Mouse (Mus musculus) small intestine, adult 2 months (tissue): Measurements from ENCODE around the gene Fbxw7. TPM values are rescaled to one million over a fixed set of nuclear protein-coding genes. Genes with fewer than 3 reads are reported as not detected.

ENCODE experiments used
- H3K27ac ChIP-seq: fragments of 200-500 bp; 2 replicates; pipeline ENCODE4 v1.5.1; 2012; ENCODE audit warnings: low read depth, low read length, control low read depth, inconsistent platforms; ENCODE audit not compliant: insufficient read depth
- H3K27me3 ChIP-seq: fragments of 200-500 bp; 2 replicates; pipeline ENCODE4 v1.6.1; 2012; ENCODE audit warnings: mild to moderate bottlenecking, moderate library complexity, low read length, inconsistent platforms; ENCODE audit not compliant: control insufficient read depth, insufficient read depth
- H3K36me3 ChIP-seq: fragments of 200-500 bp; 2 replicates; pipeline ENCODE4 v1.6.1; 2012; ENCODE audit warnings: mild to moderate bottlenecking, low read length, control low read depth, inconsistent platforms; ENCODE audit not compliant: control insufficient read depth, insufficient read depth
- H3K4me1 ChIP-seq: fragments of 200-500 bp; 2 replicates; pipeline ENCODE4 v1.6.1; 2012; ENCODE audit warnings: low read length, inconsistent platforms, mixed read lengths; ENCODE audit not compliant: control insufficient read depth, insufficient read depth, insufficient read length
- H3K4me3 ChIP-seq: fragments of 200-500 bp; 2 replicates; pipeline ENCODE4 v1.5.1; 2012; ENCODE audit warnings: low read depth, mild to moderate bottlenecking, control low read depth, inconsistent platforms, low read length, moderate library complexity
- CTCF ChIP-seq: fragments of 200-500 bp; IDR thresholded peaks from 2 replicates; pipeline ENCODE4 v1.5.1; 2012; ENCODE audit warnings: low read depth, mild to moderate bottlenecking, control low read depth, inconsistent platforms, low read length, moderate library complexity, mixed read lengths; ENCODE audit not compliant: insufficient replicate concordance, insufficient read length; ENCODE audit errors: extremely low read depth
- POLR2A ChIP-seq: fragments of 200-500 bp; IDR thresholded peaks from 2 replicates; pipeline ENCODE4 v1.6.1; 2012; ENCODE audit warnings: low read depth, mild to moderate bottlenecking, control low read depth, inconsistent platforms, low read length, moderate library complexity
- WGBS: fragments of 180-500 bp; shearing (Covaris S2); methylation state at CpG from one replicate; pipeline ENCODE4 v1.1.7; 2018; 5-methylcytosine and 5-hydroxymethylcytosine counted together
- polyA plus RNA-seq: library from polyadenylated mRNA; depleted of rRNA; stranded (reverse); fragments of >200 nt; gene quantifications from 2 replicates; pipeline ENCODE4 v1.2.3, GENCODE M21; 2012

The Fbxw7 gene
- polyA plus RNA-seq, 1 experiment = 1.3 TPM

GRCm38 (mm10) chr3:84985121-84985625 is 170.1 kb downstream of the Fbxw7 start:
- H3K27ac ChIP-seq = no peak overlapping the region
- no peaks in the 10 kb centered on the region for H3K36me3 ChIP-seq
- TF ChIP-seq CTCF (no peak), POLR2A (no peak)
- H3K4me1 ChIP-seq = peaks cover 3% of the 10 kb centered on the region; the same call in 1 of the 2 replicates
- no peak overlapping the region for H3K4me3 ChIP-seq
- 69% methylated on average over 8 of the region's 8 CpGs for WGBS
- H3K27me3 ChIP-seq = no peaks in the 10 kb centered on the region

- no peak overlapping the region for H3K27ac ChIP-seq
- WGBS = 90% methylated on average over 4 of the region's 4 CpGs
- no peaks in the 10 kb centered on the region for H3K36me3 ChIP-seq
- no peak overlapping the region for H3K4me3 ChIP-seq
- no peak for TF ChIP-seq POLR2A
- TF ChIP-seq CTCF = no peak
- peaks cover 3% of the 10 kb centered on the region; the same call in 1 of the 2 replicates for H3K4me1 ChIP-seq
- no peaks in the 10 kb centered on the region for H3K27me3 ChIP-seq
These were observed 173.8 kb downstream of the Fbxw7 start for GRCm38 (mm10) chr3:84988880-84989279.

- TF ChIP-seq POLR2A (no peak), CTCF (no peak)
- WGBS = 38% methylated on average over 2 of the region's 2 CpGs
- no peaks in the 10 kb centered on the region for H3K36me3 ChIP-seq
- peaks cover 6% of the 10 kb centered on the region; the same call in 1 of the 2 replicates for H3K4me1 ChIP-seq
- H3K27me3 ChIP-seq = no peaks in the 10 kb centered on the region
- H3K27ac ChIP-seq = no peak overlapping the region
- no peak overlapping the region for H3K4me3 ChIP-seq
These were observed 190.2 kb downstream of the Fbxw7 start for GRCm38 (mm10) chr3:85005257-85005656.

- 89% methylated on average over 6 of the region's 6 CpGs for WGBS
- Histone ChIP-seq H3K4me3 (no peak overlapping the region), H3K27me3 (no peaks in the 10 kb centered on the region), H3K27ac (no peak overlapping the region), H3K36me3 (no peaks in the 10 kb centered on the region), H3K4me1 (no peaks in the 10 kb centered on the region; the same call in 1 of the 2 replicates)
- TF ChIP-seq CTCF (no peak), POLR2A (no peak)
These were observed 197.8 kb downstream of the Fbxw7 start for GRCm38 (mm10) chr3:85012889-85013288.

GRCm38 (mm10) chr3:85015667-85016066 is 200.6 kb downstream of the Fbxw7 start:
- H3K4me3 ChIP-seq = no peak overlapping the region
- H3K27ac ChIP-seq = no peak overlapping the region
- H3K4me1 ChIP-seq = no peaks in the 10 kb centered on the region; the same call in 1 of the 2 replicates
- no peaks in the 10 kb centered on the region for H3K36me3 ChIP-seq
- no peaks in the 10 kb centered on the region for H3K27me3 ChIP-seq
- 73% methylated on average over 9 of the region's 9 CpGs for WGBS
- TF ChIP-seq POLR2A = no peak
- no peak for TF ChIP-seq CTCF

GRCm38 (mm10) chr3:85020137-85020536 is 205.1 kb downstream of the Fbxw7 start:
- Histone ChIP-seq H3K4me3 (no peak overlapping the region), H3K4me1 (peaks cover 18% of the 10 kb centered on the region; the same call in 1 of the 2 replicates), H3K27me3 (no peaks in the 10 kb centered on the region), H3K36me3 (no peaks in the 10 kb centered on the region), H3K27ac (no peak overlapping the region)
- TF ChIP-seq POLR2A = no peak
- no peak for TF ChIP-seq CTCF

GRCm38 (mm10) chr3:85021816-85022215 is 206.7 kb downstream of the Fbxw7 start:
- 98% methylated on average over 6 of the region's 6 CpGs for WGBS
- no peaks in the 10 kb centered on the region for H3K36me3 ChIP-seq

GRCm38 (mm10) chr3:85022800-85023199 is 207.7 kb downstream of the Fbxw7 start:
- no peak for TF ChIP-seq CTCF
- WGBS = 21% methylated on average over 11 of the region's 11 CpGs

More at GRCm38 (mm10) chr3:85021816-85022215, 206.7 kb downstream of the Fbxw7 start:
- H3K4me1 ChIP-seq = peaks cover 23% of the 10 kb centered on the region; the same call in 1 of the 2 replicates
- no peak overlapping the region for H3K27ac ChIP-seq
- no peak overlapping the region for H3K4me3 ChIP-seq
- no peaks in the 10 kb centered on the region for H3K27me3 ChIP-seq
- TF ChIP-seq POLR2A = no peak
- no peak for TF ChIP-seq CTCF

More at GRCm38 (mm10) chr3:85022800-85023199, 207.7 kb downstream of the Fbxw7 start:
- H3K4me3 ChIP-seq = peak overlapping the region; percentile 21
- peaks cover 23% of the 10 kb centered on the region; the same call in 1 of the 2 replicates for H3K4me1 ChIP-seq
- H3K27me3 ChIP-seq = no peaks in the 10 kb centered on the region
- no peaks in the 10 kb centered on the region for H3K36me3 ChIP-seq
- peak overlapping the region; percentile 48 for H3K27ac ChIP-seq
